Mouse (Mus musculus): Measurements from ENCODE around the gene Tbc1d10a.

DNA sequence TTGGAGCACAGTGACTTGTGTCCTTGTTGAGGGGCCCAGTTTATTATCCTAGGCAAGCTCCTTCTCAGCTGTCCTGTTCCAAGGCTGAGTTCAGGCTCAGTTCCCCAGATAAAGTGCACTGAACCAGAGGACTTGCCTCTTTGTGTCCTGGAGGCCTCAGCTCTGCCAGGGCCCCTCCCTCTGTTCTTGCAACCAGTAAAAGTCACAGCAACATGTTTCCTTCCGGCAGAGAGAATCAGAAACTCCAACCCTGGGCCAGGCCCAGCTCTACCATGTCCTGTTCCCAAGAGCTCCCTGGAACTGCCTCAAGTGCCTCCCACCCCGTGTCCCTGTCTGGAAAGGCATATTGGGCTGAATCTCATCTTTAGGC lies 17.1 kb downstream of the Tbc1d10a start:
- TF ChIP-seq CTCF (IDR thresholded peaks at IDR 0.05; ENCODE audit: low read depth, low read length) (no peak), POLR2A (IDR thresholded peaks at IDR 0.05; ENCODE audit: insufficient read depth, low read length) (no peak), EP300 (IDR thresholded peaks at IDR 0.05; ENCODE audit: insufficient read depth, low read depth, low read length) (no peak)
